Mouse (Mus musculus) activated CD4-positive, CD25-positive, alpha-beta regulatory T cell, adult 9 weeks (primary cell): ENCODE data around the gene Nod2. TPM values are rescaled to one million over a fixed set of nuclear protein-coding genes. Genes with fewer than 3 reads are reported as not detected.

ENCODE experiments used
- polyA plus RNA-seq: library from polyadenylated mRNA; unstranded; fragments of 100-300 nt; shearing (Covaris generic); gene quantifications from one replicate; pipeline ENCODE4 v1.2.1, GENCODE M21; 2017

Gene Nod2
- 0.66 TPM for polyA plus RNA-seq

GRCm38 (mm10) chr8:88646837-88647778, at the start of gene Nod2:
Nod2 (plus strand) TSS chr8:88647315.

DNA sequence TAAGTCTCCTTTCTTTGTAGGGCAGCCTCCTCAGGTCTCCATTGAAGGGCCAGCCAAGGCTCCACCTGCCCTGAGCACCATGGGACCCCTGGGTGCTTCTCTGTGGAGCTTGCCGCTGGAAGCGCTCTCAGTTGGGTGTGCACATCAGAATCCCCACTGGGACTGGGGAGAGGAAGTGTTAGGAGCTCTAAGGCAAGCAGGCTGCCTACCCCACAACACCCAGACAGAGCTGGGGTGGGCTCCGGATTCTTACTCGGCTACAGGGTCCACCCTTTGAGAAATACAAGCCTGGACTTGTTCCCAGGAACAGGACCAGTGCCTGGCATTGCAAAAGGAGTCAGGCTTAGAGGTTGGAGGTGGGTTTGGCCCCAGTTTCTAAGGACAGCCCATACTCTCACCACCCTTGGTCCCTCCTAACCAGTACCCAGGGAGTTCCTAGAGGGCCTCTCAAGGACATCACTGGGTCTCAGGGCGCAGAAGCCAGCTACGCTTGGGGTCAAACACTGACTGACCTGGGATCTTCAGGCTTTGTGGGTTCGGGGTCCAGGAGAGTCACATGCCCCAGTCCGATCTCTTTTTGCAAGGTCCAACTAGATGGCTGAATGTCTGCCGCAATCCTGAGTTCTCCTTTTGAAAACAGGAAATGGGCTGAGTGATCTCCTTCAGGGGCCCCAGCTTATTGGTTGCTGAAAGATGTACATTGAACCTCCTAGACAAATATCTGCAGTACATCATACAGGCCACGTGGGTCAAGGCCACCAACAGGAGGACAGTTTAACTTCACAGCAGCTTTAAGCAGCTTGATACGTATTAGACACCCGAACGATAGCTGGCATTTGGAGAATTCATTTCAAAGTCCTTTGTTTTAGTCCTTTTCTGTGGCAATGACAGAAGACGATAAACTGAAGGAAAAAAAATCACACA, 11.4 kb upstream of the Nod2 start, which contains the start of gene Snx20:
Snx20 (minus strand) TSS at position 655 of the 924 bp plus-strand sequence.

GRCm38 (mm10) chr8:88696721-88697641, 49.9 kb downstream of the Nod2 start, which contains the start of gene Cyld:
Cyld (plus strand) TSS chr8:88697028.

Other genes with a start within 250 kb of the Nod2 start
- not detected for gene Nkd1, start 126.0 kb upstream of the Nod2 start, polyA plus RNA-seq
- 12.8 TPM for gene Snx20, start 11.2 kb upstream of the Nod2 start, polyA plus RNA-seq
- 177 TPM for gene Cyld, start 49.7 kb downstream of the Nod2 start, polyA plus RNA-seq